Mouse (Mus musculus): ENCODE measurements around the gene Mrps2.
A peak's percentile ranks its signal among the peaks of the same experiment; 100 is the strongest.
"Not testable (repeated sequence)": the region's sequence is repeated elsewhere in the genome, so short reads cannot be mapped to it uniquely, and the experiment has no call there.

Gene Mrps2

DNA sequence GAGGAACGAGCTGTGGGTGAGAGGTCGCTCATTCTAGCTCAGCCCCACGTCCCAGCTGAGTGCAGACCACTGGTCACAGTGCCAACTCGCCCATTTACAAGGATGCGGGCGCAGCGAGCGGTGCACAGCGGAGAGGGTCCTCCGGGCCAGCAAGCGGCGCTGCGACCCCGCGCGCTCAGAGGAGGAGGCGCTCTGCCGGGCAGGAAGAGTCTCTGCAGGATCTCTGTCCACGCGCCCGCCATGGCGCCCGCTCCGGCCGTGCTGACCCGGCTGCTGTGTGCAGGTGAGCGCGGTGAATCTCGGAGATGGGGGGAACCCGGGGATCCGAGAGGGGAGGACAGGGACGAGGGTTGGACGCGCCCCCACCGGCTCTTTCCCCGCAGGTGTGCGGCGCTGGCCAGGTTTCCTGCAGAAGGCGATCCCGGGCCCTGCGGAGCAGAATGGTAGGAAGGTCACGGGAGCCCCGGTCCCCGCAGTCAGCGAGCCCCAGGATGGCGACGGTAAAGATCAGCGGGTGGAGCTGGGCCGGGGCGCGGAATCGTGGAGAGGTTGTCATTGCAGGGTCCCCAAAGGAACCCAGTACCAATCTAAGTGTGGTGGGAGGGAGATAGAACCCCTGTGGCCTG is at the start of gene Mrps2:
Gene Mrps2, plus strand, starts transcription at position 207 of the 626 bp plus-strand sequence.
- peak; percentile 66 for DNase-seq (ENCODE audit: low read depth)

DNA sequence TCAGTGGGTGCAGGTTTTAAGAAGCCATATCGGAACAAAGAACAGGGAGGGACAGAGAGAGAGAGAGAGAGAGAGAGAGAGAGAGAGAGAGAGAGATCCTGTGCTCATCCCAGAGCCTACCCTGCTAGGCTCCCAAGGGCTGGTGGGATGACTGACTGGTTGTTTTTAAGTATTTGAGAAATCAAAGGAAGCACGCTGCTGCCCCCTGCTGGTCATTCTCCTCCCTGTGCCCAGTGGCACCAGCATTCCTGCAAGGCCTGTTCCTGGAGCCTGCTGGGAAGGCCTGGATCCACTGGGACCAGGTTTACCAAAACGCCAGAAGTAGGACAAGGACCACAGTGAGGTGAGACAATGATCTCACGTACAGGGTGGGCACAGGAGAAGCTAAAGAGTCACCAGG is 48.0 kb upstream of the Mrps2 start:
- DNase-seq (ENCODE audit: low read depth): no peak

DNA sequence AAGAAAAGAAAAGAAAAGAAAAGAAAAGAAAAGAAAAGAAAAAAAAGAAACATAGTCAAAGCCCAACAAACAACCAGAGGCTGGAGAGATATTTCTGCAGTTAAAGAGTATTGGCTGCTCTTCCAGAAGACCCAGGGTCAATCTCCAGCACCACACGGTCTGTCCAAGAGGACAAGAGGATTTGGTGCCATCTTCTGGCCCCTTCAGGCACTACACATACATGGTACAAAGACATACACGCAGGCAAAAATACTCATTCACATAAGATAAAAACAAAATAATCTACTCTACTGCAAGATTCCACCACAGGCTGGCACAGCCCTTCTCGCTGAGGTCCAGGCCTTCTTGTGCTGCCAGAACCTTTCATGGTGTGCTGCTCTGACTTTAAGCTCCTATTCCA is 44.7 kb upstream of the Mrps2 start:
- DNase-seq (ENCODE audit: low read depth): peak; percentile 65

DNA sequence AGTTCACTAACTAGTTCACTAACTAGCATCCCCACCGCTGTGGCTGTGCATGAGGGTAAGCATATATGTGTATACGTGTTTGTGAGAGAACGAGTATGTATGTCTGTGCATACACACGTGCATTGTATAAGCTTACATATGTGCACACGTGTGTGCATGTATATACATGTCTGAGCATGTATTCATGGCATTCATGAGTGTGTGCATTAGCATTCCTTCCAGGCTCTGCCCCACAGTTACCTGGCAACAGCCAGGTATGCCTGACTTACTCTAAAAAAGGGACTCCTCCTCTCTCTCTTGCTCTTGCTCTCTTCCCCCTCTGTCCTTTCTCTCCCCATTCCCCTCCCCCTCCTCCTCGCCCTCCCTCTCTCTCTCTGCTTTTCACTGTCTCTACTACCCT is 40.6 kb upstream of the Mrps2 start:
- no peak for DNase-seq (ENCODE audit: low read depth)

DNA sequence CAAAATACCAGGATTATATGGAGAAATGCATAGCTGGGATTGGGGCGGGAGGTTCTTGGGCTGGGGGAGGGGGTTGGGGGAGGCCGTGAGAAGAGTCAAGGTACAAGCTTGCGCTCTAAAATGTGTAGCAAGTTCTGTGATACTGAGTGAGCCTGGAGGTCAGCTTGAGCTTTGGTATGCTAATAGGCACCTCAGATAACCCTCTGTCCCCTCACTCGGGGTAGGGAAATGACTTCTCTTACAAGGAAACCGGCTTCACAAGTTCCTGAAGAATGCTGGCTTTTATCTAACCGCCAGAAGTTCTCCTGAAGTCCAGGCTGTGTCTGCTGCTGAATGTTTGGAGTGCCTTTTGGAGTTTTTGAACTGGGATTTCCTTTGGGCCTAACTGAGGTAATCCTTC is 37.0 kb upstream of the Mrps2 start:
- DNase-seq (ENCODE audit: low read depth): no peak

DNA sequence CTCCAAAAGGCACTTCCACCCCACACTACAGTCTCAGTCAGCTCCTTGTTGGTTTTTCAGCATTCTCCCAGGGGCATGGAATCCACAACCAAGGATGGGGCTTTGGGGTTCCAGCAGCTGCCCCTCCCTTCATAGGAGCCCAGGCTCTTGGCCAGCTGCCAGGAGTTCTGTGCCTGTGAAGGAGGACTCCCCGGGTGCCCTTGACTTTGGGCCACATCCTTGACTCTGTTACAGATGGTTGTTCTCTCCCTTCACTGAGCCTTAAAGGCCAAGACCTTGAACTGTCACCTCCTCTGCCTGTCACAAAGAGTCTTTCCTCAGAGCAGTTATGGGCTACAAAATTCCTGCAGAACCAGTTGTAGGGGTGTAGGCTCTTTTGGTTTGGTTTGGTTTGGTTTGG is 35.1 kb upstream of the Mrps2 start:
- DNase-seq (ENCODE audit: low read depth): no peak

DNA sequence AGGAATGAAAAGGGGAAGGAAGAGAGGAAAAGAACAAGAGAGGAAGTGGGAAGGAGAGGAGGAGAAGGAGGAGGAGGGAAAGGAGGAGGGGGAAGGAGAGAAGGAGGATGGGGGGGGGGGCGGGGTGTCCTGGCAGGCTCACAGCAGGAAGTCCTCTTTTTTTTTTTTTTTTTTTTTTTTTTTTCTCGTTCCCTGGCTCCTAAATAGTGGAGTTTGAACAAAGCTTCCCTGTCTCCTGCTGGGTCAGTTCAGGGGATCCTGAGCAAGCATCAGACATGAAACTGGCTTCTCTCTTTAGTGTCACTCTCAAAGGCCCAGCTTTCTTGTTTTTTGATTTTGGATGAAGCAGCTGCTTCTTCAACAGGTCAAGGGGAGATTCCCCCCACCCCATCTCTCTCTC is 34.4 kb upstream of the Mrps2 start:
- no peak for DNase-seq (ENCODE audit: low read depth)

DNA sequence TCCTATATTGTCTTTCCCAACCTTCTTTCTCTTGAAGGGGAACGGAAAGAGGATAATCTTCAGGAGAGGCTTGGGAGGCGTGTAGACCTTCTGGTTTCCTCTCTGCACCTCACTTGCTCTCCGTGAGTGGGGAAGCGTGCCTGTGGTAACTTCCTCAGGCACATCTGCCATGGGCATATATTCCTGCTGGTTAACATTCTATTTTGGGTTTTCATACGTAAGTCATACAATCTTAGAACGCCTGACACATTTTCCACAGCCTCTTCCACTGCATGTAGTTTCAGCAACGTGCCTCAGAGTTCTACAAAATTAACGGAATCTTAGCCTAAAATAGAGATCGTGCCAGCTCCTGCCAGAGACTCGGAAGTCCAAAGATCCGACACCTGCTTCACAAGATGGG is 32.5 kb upstream of the Mrps2 start:
- DNase-seq (ENCODE audit: low read depth): no peak

DNA sequence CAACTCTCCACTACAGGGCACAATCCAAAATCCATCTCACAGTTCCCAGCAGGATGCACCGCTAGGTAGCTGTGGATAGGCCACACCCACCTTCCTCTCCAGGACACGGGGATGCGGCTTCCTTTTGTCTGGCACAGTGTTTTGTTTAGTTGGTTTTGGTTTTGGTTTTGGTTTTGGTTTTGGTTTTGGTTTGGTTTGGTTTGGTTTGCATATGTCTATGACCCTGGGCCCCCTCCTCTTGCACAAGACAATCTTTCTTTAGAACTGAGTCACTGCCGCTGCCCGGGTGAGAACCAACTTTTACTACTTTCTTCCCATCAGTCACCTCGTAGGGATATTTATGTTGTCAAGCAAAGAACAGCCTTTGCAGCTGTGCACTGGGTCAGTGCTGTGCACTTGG is 27.0 kb upstream of the Mrps2 start:
- no peak for DNase-seq (ENCODE audit: low read depth)

DNA sequence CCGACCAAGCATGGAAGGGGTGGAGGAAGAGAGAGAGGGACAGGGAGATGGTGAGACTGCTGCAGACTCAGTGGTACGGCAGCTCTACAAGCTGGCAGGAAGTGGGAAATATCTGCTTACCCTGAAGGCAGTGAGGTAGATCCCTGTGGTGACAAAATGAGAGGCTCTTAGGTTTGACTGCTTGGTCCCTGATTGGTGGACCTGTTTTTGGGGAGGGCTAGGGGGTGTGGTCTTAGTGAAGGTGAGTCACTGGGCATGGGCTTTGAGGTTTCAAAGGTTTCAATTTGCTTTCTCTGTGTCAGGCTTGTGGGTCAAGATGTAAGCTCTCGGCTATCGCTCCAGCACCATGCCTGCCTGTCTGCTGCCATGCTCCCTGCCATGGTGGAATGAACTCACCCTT is 22.8 kb upstream of the Mrps2 start:
- no peak for DNase-seq (ENCODE audit: low read depth)

DNA sequence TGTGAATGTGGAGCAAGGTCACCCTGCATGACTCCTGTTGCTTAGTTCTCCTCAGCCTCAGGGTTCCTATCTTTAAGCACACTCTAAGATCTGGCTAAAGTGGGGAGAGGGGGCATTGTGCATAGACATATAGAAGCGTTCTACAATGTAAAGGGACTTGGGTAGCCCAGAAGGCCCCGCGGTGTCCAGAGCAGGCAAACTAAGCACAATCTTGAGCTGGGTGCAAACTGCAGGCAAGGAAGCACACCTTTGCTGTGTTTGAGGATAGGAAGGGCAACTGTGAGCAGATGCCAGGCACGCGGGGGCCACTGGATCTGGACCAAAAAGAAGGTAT is 21.7 kb upstream of the Mrps2 start:
- DNase-seq (ENCODE audit: low read depth): no peak

DNA sequence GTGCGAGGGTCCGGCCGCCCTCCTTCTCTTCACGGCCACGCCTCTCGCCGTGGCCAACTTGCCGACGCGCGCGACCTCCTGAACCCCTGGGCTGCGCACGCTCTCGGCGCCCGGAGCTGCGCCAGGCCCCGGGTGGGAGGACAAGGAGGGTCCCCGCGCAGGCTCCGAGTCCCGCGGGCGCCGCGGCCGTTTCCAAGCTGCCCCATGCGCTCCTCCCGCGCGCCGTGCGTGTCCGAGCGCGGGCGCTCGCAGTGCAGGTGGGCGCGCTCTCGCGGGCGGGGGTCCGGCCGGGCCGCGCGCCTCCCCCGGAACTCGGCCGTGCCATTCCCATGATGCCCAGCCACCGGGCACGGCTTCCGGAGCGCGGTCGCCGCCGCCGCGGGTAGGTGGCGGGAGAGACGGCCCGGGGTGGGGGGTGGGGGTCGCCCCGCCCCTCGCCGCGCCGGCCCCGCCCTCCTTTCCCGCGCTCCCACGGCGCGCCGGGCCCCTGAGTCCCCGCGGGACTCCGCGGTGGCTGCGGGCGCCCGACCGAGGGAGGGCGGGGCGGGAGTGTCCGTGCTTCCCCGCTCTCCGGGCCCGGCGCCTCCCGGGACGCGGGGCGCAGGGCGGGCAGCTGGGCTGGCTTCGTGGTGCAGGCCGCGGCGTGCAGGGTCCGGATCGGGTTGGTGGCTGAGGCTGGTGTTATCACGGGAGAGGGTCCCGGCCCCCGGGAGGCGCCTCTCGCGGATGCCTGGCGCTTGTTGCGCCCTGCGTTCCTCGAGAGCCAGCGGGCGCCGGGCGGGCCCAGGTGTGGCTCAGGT is 21.2 kb upstream of the Mrps2 start, which contains the start of gene Ppp1r26:
Gene Ppp1r26, plus strand, starts transcription at position 286 of the 800 bp plus-strand sequence.
- no peak for DNase-seq (ENCODE audit: low read depth)

DNA sequence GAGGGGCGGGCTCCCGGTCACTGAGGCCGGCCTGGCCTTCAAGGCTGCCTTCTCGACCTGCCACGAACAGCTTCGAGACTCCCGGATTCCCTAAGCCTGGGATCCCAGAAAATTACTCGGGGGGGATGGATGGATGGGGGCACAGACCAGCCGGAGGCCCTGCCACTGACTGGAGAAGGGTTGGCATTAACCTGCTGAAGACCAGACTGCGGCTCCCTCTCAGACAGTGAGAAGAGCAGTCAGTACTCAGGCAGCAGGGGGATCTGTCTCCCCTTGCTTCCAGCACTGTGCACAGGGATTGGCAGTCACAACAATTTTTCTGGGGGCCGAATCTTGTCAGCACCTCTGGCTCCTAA is 20.6 kb upstream of the Mrps2 start:
- no peak for DNase-seq (ENCODE audit: low read depth)

DNA sequence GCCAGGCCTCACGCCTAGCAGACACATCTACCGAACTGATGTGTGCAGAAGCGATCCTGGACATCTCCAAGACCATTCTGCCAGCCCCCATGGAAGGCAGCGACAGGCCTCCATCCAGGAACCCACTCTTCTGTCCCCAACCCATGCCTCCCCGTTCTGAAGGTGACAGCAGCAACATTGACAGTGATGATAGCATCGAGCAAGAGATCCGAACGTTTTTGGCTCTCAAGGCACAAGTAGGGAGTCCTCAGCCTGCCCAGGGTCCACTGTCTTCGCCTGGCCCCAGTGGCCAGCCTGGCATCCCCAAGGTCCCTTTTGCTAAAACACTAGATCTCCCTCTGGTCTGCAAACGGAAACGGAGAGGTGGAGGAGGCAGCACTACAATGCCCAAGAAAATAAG is 16.2 kb upstream of the Mrps2 start:
- no peak for DNase-seq (ENCODE audit: low read depth)

DNA sequence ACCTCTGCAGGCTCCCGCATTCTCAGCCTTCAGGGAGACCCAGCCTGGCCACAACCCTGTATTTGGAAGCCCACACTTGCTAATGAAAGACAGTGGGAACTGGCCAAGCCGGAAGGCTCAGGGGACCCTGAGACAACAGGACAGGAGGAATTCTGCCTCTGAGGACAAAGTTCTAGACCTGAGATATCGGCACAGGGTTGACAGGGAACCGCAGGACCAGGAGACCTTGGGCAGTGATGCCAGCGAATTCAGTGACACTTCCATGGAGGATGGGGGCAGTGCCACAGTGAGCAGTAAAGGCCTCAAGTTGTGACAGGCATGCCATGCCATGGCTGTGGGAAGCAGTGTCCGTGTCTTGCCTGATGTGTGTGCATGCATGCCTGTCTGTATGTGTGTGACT is 14.3 kb upstream of the Mrps2 start:
- no peak for DNase-seq (ENCODE audit: low read depth)

DNA sequence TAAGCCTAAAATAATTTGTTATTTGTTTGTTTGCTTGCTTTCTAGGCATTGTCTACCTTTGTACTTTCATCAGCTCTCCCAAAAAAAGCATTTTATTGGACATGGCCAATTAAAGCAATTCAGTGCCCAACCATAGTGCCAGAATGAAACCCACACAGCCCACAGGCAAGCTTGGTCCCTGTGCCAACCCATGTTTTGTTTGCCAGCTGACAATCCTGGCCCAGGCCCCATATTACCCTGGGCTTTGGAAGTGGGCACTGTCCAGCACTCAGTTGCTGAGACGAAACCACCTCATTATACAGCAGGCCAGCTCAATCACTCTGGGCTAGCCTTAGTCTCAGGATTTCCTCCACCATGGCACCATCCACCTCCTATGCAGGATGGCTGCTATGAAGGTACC is 11.2 kb upstream of the Mrps2 start:
- no peak for DNase-seq (ENCODE audit: low read depth)

DNA sequence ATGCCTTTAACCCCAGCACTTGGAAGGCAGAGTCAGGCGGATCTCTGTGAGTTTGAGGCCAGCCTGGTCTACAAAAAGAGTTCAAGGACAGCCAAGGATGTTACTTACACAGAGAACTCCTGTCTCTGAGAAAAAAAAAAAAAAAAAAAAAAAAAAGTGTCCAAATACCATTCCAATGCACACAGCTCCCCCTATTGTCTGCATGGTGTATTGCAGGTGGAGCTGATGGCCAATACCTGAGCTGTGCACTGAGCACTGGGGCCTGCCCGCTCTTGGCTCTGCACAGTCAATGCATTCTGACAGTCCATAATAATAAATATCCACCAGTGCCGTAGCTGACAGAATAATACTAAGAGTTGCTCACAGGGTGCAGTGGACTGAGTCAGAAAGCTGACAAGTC is 3.9 kb upstream of the Mrps2 start:
- DNase-seq (ENCODE audit: low read depth): peak; percentile 47

DNA sequence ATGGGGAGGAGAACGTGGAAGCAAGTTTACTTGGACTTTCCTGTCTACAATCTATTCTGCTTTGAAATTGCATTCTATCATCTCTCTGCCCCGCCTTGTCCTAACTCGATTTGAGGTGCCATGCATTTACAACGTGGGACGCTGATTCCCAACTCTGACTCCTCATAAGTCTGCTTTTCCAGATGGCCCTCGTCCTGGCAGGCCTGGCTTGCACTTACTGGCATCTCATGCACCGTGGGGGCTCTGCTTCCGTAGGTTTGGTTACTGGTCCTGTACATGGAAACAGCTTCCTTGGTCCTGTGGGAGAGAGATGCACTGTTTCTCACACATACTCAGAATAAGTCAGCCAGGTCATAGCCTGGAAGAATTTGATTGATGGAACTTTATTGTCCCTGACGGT is 2.9 kb upstream of the Mrps2 start:
- no peak for DNase-seq (ENCODE audit: low read depth)

DNA sequence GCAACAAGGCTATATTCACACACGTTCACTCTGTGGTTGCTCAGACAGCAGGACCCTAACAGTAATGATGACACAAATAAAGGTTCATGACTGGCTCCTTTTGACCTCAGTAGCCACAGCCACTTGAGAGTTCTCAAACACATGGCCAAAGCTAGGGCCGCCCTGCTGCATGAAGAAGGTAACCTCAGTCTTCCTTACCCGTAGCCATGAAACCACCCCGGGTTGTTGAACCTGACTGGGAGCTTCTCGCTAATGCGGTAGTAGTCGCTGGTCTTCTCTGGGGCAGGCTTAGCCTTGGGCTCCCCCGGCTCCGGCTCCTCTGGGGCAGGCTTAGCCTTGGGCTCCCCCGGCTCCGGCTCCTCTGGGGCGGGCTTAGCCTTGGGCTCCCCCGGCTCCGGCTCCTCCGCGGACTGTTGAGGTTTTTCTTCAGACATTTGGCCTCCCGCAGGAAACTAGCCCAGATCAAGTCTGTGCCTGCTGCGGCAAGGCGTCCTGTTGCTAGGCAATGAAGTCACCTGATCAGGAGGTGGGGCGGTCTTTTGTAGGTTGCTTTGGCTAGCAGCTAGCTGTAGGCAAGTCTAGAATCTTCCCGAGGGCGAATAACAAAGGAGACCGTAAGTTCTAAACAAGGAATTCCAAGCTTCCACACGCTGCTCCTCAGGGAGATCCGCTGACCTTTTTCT is 1.9 kb upstream of the Mrps2 start, which contains the start of gene 1700007K13Rik:
Gene 1700007K13Rik, minus strand, starts transcription at position 497 of the 683 bp plus-strand sequence.
- peak; percentile 41 for DNase-seq (ENCODE audit: low read depth)

DNA sequence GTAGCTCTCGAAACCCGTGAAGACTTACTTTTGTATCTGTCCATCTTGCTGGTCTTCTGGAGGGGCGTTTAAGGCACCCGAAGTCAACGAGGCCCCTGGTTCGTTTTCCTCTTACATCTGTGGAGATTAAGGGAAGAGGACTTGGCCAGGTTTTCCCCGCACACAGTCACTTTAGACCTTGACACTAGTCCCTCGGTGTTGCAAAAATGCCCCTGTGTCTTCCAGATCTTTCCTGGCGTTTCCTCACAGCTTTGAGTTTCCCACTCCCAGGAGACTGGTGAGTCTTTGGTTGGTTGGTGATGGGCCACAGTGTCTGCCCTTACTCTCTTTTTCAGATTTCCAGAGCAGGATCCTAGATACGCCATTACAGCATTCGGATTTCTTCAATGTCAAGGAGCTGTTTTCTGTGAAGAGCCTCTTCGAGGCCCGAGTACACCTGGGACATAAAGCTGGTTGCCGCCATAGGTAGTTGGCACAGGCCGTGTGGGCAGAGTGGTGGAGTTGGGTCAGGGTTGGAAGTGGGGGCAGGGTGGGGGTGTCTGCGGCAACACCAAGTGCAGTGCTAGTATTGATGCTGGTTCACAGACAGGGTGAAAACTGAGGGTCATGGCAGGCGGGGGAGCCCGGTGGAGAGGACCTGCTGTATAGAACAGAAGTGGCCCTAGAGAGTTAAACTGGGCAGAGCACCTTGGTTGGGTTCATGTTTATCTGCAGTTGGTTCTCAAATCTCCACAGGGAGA is 790 bp downstream of the Mrps2 start:
- no peak for DNase-seq (ENCODE audit: low read depth)

DNA sequence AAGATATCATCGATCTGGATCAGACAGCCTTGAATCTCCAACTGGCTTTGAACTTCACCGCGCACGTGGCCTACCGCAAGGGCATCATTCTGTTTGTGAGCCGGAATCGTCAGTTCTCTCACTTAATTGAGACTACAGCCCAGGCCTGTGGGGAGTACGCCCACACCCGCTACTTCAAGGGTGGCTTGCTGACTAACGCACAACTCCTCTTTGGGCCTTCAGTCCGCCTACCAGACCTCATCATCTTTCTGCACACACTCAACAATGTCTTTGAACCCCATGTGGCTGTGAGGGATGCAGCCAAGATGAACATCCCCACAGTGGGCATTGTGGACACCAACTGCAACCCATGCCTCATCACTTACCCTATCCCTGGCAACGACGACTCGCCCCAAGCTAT is 1.6 kb downstream of the Mrps2 start:
- no peak for DNase-seq (ENCODE audit: low read depth)

DNA sequence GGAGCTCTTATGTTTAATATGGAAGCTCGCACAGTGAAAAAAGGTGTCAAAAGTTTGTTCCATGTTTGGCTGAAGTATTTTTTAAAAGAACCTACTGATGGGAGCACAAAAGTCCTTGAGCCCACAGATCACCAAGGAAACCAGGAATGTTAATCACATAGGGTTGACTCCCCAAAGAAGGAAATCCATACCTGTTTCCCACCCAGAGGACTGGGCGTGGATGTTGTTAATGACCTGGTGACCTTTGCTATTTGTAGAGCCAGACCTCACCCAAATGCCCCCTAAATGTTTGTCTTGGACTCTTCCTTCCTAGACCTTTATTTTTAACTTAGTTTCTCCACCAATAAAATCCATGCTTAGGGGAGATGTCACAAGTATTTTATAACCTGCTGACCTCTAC is 2.7 kb downstream of the Mrps2 start:
- DNase-seq (ENCODE audit: low read depth): no peak

DNA sequence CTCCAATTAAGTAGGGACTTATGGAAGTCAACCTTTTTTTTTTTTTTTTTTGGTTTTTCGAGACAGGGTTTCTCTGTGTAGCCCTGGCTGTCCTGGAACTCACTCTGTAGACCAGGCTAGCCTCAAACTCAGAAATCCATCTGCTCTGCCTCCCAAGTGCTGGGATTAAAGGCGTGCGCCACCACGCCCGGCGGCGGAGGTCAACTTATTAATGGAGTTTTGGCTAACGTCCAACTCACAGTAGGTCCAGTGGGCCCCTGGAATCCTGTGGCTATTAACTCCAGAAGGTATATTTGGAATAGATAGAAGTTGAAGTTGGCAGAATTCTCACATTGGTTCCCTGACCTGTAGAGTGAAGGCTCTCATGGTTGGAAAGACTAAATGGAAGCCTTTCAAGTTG is 4.1 kb downstream of the Mrps2 start:
- DNase-seq (ENCODE audit: low read depth): not testable (repeated sequence)
